Mouse (Mus musculus): ENCODE measurements around the gene Cox8a. TPM values are rescaled to one million over a fixed set of nuclear protein-coding genes. Genes with fewer than 3 reads are reported as not detected.
A peak's percentile ranks its signal among the peaks of the same experiment; 100 is the strongest.

Cox8a gene
- 100 to 1,000 TPM; 167 TPM for total RNA-seq (2021)
- long read RNA-seq, experiment 1, transcript Cox8a-201 (2 exons, 550 nt): major isoform, 150 of 155 reads
- long read RNA-seq, experiment 1, partial matches to known transcripts: 0 of 155 reads
- long read RNA-seq, experiment 1, other reads (novel, unspliced or antisense): 5 of 155 reads
- long read RNA-seq, experiment 2, transcript Cox8a-201 (2 exons, 550 nt): major isoform, 181 of 181 reads
- long read RNA-seq, experiment 2, partial matches to known transcripts: 0 of 181 reads
- long read RNA-seq, experiment 2, other reads (novel, unspliced or antisense): 0 of 181 reads

DNA sequence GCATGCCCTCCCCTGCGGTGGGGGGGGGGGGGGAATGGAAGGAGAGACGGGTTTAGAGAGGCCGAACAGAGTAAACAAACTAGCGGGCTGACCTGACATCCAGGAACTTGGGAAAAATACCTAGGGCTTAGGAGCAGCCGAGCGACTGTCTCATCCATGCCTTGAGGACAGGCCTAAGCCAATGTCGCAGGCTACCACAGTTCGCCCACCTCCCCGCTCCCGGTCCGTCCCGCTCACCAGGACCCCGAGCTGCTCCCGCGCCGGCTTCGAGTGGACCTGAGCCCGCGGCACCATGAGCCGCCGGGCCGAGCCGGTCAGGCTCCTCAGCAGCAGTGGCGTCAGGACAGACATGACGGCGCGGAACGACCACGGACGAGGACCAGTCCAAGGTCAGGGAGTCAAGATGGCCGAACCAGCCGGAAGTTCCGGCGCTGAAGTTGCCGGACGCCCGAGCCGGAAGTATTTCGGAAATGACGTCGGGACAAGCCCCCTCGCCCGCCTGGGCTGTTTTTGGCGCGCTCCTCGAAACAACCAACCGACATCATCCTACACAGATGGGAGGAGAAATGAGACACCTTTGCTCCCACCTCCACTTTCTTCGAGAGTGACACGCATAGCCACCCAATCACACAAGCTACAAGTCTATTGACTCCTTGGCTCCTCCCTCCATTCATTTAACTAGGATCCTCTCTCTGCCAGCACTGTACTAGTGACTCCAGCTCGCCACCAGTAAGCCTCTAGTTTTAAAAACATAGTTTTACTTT, at the start of gene Cox8a:
Gene Cox8a, minus strand, starts transcription at position 455 of the 764 bp plus-strand sequence.
- intact Hi-C loops (cut with DNase I; ENCODE audit: low total_unique reads): no loop called here
- DNase-seq: peak; percentile 96

DNA sequence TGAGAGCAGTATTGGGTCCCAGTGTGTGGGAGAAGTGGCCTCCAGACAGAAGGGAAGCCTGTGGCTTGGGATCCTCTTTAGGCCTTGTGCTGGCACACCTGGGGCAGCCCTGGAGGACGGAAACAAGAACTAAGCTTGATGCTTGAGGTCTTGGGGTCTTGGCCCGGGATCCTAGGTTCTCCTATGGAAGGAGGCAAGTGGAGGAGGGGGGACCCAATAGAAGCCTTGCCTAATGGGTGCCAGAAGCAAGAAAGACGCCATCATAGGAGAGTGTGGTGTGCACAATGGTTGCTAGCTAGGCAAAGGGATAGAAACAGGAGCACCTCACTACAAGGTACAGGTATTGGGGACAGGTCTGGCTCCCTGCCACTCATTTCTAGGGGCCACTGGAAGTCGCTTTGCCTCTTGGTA, 49.0 kb upstream of the Cox8a start:
- no peak for DNase-seq
- intact Hi-C loops (cut with DNase I; ENCODE audit: low total_unique reads): loop anchor here (5.0 kb wide), 1 partner anchor 151 kb away; the partner anchor contains the start of gene 2700081O15Rik

DNA sequence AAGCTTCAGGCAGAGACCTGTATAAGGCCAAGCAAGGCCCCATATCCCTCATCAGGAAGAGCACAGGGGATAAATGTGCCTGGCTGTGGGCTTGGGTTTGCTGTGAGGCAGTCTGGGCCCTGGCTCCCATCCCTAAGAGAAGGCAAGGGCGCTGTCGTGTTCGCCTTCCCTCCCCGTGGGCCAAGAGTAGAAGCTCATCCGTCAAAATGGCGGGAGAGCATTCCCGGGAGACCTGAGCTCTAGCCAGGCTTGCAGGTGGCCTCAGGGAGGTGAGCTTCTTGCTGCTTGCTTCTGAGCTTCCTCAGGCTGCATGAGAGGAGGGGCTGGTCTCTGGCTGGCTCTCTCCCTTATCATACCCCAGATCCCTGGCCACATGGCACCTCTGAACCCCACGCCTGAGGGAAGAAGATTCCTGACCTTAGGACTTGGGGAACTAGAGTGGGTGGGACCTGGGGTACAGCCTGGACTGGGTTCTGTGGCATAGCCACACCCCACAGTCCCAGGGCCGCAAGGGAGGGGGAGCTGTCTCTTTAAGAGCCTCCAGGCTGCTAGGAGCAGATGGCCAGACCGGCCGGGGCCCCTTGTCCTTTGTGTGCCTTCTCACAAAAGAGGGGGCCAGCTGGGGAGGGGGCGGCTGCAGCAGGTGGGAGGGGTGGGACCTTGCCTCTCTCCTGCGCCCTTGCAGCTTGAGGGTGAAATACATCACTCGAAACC, 48.2 kb upstream of the Cox8a start:
- DNase-seq: peak; percentile 37
- intact Hi-C loops (cut with DNase I; ENCODE audit: low total_unique reads): loop anchor here (5.0 kb wide), 1 partner anchor 152 kb away; the partner anchor contains the start of gene 2700081O15Rik

- intact Hi-C loops (cut with DNase I; ENCODE audit: low total_unique reads): loop anchor here (5.0 kb wide), 2 partner anchors 82 to 152 kb away; partner anchors contain the start of gene 2700081O15Rik
- DNase-seq: peak; percentile 64
Measured at GRCm38 (mm10) chr19:7264766-7265331, 47.4 kb upstream of the Cox8a start.

GRCm38 (mm10) chr19:7264088-7264765, 46.8 kb upstream of the Cox8a start:
- intact Hi-C loops (cut with DNase I; ENCODE audit: low total_unique reads): loop anchor here (5.0 kb wide), 1 partner anchor 83 kb away; no protein-coding TSS in a partner anchor
- peak; percentile 84 for DNase-seq

- intact Hi-C loops (cut with DNase I; ENCODE audit: low total_unique reads): loop anchor here (5.0 kb wide), 1 partner anchor 85 kb away; no protein-coding TSS in a partner anchor
- DNase-seq: no peak
Measured at GRCm38 (mm10) chr19:7262592-7262991, 45.2 kb upstream of the Cox8a start.

GRCm38 (mm10) chr19:7261964-7262363, 44.5 kb upstream of the Cox8a start:
- DNase-seq: no peak
- intact Hi-C loops (cut with DNase I; ENCODE audit: low total_unique reads): loop anchor here (5.0 kb wide), 1 partner anchor 85 kb away; no protein-coding TSS in a partner anchor

DNA sequence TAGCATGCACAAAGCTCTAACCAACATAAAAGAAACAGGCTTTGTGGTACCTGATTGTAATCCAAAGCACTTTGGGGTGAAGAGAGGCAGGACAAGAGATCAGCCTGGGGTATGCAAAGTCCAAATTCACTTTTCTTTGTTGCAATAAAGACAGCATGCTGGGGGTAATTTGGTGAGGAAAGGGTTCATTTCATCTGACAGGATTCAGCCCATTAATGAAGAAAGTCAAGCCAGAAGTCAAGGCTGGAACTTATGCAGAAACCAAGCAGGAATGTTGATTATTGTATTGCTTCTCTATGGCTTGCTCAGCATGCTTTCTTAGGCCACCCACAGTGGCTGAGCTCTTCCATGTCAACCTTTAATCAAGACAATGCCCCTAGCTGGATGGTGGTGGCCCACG, 44.1 kb upstream of the Cox8a start:
- intact Hi-C loops (cut with DNase I; ENCODE audit: low total_unique reads): loop anchor here (5.0 kb wide), 1 partner anchor 86 kb away; no protein-coding TSS in a partner anchor

DNA sequence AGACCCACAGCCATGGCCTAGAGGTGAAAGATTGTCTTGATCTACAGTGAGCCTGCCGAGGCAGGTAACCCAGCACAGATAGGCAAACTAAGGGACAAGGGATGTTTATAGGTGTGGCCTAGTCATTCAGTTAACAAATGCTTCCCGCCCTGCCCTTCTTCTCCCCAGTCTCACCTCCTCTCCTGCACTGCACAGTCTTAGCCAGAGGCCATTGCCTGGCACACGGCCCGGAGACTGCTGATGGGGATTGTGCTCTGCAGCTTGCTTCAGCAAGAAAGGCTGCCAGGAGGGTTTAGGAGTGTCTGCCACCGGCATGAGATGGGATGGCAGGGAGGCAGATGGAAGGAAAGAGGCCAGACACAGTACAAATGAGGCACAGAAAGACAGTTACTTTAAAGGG, 40.5 kb upstream of the Cox8a start:
- peak; percentile 51 for DNase-seq
- intact Hi-C loops (cut with DNase I; ENCODE audit: low total_unique reads): no loop called here

More for the DNA sequence above, 44.1 kb upstream of the Cox8a start:
- DNase-seq: no peak

GRCm38 (mm10) chr19:7246021-7246420, 28.6 kb upstream of the Cox8a start:
- intact Hi-C loops (cut with DNase I; ENCODE audit: low total_unique reads): no loop called here
- no peak for DNase-seq

DNA sequence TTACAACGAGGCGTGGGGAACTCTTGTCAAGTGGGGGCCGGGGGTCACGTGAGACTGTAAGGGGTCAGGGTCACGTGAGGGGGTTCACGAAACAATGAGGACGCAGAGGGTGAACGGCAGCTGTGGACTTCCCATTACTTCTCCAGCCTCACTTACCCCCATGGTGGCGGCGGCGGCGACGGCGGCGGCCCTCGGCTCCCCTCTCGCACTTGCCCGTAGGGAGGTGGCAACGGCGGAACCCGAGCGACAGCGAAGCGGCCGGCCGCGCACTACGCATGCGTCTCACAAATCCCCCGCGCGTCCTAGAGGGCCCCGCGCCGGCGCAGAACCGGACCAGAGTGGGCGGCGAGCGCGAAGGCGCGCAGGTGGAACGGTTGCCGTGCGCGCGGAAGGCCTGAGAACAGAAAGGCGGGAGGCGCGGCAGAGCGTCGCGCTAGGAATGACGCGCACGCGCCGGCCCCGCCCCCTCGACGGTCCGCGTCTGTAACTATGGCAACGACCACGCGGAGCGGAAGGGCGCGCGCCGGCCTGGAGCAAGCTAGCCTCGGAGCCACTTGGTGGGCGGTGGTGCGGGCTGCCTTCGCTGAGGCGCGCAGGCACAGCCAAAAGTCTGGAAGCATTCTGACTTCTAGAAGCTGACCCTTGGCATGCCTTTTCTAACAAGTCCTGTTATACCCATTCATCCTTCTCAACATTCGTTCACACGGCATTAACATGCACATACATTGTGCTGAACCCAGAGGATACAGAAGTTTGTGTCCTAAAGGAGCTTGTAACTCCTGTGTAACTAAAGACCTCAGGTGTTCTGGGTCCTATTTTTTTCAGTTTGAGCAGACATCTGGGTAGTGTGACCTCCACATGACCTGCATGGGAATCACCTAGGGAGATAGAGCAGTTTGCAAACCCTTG, 23.6 kb upstream of the Cox8a start, which contains the start of gene Naa40:
Gene Naa40, minus strand, starts transcription at position 402 of the 909 bp plus-strand sequence.
- DNase-seq: peak; percentile 92
- intact Hi-C loops (cut with DNase I; ENCODE audit: low total_unique reads): no loop called here

DNA sequence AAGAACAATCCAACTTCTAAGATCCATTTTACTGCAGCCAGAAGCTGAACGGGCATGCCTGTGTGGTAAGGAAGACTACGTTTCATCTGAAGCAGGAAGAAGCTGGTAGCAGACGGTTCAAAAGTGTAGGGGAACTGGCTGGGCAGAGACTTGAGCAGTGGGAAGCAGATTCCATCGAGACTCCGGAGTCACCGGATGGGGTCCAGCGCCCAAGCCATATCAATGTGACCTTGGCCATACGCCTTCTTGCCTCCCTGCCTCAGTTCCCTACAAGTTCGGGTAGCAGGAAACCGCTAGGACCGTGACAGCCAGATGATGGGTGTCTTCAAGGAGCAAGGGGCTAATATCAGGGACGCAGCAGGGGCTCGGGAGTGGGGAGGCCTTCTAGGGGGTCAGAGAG, 22.9 kb upstream of the Cox8a start:
- intact Hi-C loops (cut with DNase I; ENCODE audit: low total_unique reads): no loop called here
- no peak for DNase-seq

GRCm38 (mm10) chr19:7239574-7239973, 22.2 kb upstream of the Cox8a start:
- intact Hi-C loops (cut with DNase I; ENCODE audit: low total_unique reads): loop anchor here (10.0 kb wide), 1 partner anchor 185 kb away; no protein-coding TSS in a partner anchor
- no peak for DNase-seq

- intact Hi-C loops (cut with DNase I; ENCODE audit: low total_unique reads): loop anchor here (10.0 kb wide), 1 partner anchor 188 kb away; no protein-coding TSS in a partner anchor
- no peak for DNase-seq
Measured at GRCm38 (mm10) chr19:7236742-7237141, 19.3 kb upstream of the Cox8a start.

- DNase-seq: no peak
- intact Hi-C loops (cut with DNase I; ENCODE audit: low total_unique reads): loop anchor here (10.0 kb wide), 1 partner anchor 189 kb away; no protein-coding TSS in a partner anchor
Measured at GRCm38 (mm10) chr19:7236011-7236410, 18.6 kb upstream of the Cox8a start.

DNA sequence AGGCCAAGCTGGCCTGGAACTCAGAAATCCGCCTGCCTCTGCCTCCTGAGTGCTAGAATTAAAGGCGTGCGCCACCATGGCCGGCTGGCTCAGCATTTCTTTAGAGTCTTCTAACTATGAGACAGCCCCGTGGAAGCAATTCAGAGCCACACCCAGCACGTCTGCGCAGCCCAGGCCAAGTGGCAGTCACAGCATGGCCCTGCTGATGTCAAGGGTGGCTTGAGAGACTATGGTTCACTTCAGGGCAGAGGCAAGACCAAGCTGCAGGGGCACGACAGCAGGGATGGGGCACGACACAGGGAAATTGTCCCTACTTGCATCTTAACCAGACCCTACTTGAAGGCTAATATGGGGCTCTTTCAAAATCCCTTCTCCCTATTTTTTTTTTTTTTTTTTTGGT, 18.0 kb upstream of the Cox8a start:
- intact Hi-C loops (cut with DNase I; ENCODE audit: low total_unique reads): loop anchor here (10.0 kb wide), 1 partner anchor 189 kb away; no protein-coding TSS in a partner anchor
- DNase-seq: no peak

DNA sequence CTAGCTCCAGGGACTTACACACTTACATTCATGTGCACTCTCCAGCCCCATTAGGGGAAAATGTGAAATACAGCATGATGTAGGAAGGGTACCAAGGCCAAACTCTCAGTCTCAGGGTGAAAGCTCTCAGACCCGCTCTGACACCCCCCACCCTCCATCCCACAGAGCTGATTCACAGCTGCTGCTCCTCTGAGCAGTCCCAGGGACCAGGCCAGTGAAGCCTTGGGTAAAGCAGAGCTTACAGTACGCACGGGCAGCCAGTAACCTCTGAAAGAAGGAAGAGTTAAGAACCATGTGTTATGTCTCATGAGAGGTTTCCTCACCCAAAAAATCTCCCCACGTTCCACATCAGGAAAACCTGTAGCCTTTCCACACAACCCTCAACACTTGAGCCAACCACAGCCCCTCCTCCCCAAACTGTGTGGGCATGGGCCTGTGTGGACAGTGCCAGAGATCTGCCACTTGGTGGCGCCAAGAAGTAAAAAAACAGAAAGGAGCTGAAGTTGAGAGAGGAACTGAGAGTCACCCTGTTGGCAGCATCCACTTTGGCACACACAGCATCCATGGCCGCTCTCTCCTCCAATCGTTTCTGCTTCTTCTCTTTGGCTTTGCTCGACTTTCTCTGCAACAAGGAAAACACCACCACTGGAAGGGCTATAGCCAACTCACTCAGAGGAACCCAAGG, 17.3 kb upstream of the Cox8a start:
- intact Hi-C loops (cut with DNase I; ENCODE audit: low total_unique reads): loop anchor here (10.0 kb wide), 1 partner anchor 190 kb away; no protein-coding TSS in a partner anchor
- DNase-seq: peak; percentile 78
